Mouse (Mus musculus): ENCODE measurements around the gene Atp2b2. TPM values are rescaled to one million over a fixed set of nuclear protein-coding genes. Genes with fewer than 3 reads are reported as not detected.

The Atp2b2 gene
- polyA plus RNA-seq, 1 experiment, result 0.20 TPM

DNA sequence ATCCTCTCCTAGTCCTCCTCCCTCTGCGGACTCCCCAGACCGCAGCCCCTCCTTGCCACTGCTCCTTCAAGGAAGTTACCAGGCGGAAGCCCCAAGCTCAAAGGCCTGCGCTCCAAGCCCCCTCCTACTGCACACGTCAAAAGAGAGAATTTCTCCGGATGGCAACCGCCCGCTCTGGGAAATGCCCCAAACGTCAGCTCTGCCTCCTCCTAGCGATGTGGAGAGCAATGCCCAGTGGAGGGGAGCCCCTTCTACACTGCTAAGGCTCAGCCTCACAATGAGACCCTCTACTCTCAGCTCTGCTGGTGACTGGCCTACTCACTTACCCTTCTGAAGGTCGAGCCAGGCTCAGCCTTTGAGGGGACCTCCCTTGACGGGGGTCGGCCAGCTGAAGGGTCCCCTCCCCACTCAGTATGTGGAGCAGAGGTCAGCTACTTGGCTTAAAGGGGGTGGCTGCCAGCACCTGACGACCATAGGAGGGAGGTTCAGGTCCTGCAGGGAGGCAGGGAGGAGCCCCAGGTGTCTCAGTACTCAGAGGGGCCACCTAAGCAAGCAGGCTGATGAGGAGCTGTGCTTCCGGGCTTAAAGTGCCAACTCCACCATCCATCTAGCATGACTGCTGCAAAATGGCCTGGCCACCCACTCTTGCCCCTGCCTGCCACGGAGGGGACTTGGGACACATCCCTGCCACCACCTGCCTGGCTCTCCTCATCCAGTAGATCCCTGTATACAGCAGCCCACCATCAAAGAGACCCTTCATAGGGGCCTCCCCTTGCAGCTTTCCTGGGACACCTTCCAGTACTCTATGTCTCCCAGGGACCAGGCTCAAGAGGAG lies 152.2 kb downstream of the Atp2b2 start:
- no peak for DNase-seq (ENCODE audit: low read depth)

DNA sequence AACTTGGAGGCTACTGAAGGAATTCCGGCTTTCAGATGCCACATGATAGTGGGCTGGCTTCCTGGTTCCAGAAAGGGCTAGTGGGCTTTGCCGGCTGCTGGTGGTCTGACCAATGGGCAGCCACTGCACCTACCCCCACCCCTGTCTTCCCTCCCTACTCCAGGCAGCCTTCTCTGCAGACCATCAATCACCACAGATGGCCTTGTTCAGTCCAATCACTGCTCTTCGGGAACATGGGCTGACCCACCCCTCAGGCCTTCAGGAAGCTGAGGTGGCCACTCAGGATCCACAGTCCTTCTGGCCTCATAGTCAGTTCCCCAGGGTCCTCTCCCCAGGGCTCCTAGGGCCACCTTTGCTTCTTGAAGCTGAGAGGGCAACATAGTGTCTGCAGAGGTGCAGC lies 153.2 kb downstream of the Atp2b2 start:
- DNase-seq (ENCODE audit: low read depth), result no peak

DNA sequence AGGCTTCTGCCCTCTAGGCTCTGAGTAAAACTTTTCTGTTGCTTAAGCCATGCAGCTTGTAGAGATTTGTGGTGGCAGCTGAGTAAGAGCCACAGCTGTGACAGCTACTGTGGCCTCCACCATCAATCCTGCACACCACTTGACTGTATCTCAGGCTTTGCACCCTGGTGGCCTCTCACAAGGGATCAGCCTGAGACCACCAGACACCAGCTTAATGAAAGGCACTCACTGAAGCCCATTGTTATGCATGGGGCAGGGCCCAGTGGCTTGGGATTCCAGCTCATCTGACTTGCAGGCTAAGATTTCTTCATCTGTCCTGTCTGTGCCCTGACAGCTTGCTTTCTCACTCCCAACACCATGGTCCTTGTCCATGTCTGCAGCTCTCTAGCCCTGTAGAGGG lies 155.5 kb downstream of the Atp2b2 start:
- DNase-seq (ENCODE audit: low read depth), result no peak

DNA sequence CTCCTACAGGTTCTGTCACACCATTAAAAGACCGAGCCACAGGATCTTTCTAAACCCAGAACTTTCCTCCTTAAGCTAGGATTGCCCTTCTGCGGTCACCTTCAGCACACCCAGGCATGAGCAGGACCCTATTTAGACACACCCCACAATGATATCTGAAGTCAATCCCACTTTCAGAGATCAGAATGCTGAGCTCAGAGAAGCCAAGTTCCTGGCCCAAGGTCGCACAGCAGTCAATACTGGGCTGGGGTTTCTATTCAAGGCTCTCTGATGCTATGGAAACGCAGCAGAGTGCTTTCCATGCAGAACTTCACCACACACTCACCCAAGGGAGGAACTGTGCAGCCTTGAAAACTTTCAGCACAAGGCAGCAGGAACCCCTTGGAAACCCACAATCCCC lies 157.6 kb downstream of the Atp2b2 start:
- DNase-seq (ENCODE audit: low read depth), result no peak

DNA sequence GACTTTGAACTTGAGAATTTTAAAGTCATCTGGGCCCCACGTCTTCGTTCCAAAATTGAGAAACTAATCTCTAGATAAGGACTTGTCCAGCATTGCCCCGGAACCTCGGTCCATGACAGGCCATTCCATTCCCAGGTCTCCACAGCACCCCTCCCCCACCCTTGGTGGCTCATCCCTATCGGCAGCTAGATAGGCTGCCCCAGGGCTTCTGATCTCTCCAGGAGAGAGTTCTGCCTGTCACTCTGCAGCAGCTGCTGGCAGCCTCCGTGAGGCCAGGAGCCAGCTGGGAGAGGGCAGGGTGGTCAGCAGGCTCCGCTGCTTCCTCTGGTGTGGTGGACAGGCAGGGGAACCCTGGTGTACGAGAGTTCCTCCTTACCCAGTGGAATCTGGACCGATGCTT lies 159.2 kb downstream of the Atp2b2 start:
- DNase-seq (ENCODE audit: low read depth), result no peak

DNA sequence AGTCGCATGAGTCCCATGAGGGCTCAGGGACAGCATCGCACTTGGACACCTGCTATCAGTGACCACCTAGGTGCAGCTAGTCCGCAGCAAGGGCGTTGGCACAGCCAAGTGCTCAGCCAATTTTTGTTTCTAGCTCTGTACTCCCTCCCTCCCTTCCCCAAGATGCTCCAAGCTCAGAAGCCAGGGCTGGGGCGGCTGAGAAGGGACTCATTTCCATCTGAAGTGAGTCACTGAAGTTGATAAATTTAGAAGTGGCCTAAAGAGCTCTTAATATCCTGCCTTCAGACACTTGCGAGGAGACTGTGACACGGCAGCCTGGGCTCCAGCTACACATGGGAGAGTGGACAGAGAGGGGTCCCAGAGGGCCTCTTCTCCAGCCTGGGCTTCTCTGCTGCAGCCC lies 160.0 kb downstream of the Atp2b2 start:
- no peak for DNase-seq (ENCODE audit: low read depth)

DNA sequence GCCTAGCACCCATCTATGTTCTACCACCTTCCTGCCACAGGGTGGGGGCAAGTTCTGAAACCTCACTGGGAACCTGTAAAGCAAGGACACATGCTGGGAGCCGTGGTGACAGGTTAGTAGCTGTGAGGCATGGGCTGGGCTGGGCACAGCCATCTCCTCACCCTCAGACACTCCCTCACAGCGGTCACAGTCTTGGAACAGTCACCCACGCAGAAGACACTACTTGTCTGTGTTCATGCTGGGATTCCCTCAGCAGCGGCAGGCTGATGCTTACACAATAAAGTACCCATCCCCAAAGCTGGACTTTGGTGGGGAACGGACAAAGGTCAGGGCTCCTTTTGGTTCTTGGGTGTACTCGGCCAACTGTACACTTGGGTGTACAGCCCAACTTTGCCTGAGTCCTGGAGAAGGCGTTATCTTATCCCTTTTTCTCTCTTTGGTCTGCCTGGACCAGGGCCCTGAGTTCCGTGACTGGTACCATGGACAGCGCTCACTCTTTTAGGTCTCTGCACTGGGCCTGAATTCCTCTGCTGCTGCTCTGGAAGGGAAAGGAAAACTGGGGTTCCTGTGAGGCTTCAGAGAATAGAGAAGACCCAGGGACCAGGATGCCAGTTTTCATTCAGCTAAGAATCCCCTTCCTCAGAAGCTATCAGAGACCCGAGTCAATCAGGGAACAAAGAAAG lies 160.7 kb downstream of the Atp2b2 start:
- no peak for DNase-seq (ENCODE audit: low read depth)

DNA sequence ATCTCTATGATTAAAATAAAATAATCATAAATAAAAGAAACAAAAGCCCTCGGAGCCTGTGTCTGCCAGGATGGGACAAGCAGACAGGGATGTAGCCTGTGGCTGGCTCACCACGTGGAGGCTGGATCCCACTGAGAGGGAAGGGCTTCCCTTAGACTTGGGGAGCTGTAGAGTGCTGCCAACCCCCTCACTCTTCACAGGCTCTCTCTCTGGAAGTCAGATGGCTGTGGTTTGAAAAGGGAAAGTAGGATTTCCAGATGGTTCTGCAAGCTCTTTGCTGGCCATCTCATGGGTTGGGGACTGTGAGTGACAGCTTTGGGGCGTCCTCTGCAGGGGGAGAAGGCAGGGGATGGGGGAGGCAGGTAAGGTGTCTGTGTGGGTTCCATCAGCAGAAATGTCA lies 163.0 kb downstream of the Atp2b2 start:
- DNase-seq (ENCODE audit: low read depth), result no peak

DNA sequence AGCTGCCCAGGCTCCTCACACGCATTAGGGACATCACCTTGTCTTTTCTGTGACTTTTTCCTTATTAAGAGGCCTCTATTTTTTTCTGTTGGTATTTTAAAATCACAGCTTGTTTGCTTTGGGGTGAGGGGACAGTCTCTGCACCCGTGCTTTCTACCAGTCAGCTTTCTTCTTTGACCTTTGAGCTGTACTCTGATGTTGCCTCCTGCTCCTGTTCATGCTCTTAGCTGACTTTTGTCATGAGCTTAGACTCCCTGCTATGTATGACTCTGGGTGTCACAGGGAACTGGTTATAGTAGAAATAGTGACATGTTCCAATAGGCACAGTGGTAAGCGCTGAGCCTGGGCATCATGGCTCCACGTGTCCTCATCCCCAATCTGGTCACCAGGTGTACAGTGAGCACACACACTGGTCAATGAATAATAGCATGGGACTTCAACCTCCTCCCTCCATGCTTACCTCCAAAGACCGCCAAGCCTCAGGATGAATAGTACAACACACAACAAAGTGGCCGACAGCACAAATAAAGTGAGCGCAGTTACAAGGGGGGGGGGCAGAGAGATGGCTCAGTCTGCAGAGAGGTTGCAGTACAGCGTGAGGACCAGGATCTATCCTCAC lies 163.8 kb downstream of the Atp2b2 start:
- DNase-seq (ENCODE audit: low read depth), result no peak

DNA sequence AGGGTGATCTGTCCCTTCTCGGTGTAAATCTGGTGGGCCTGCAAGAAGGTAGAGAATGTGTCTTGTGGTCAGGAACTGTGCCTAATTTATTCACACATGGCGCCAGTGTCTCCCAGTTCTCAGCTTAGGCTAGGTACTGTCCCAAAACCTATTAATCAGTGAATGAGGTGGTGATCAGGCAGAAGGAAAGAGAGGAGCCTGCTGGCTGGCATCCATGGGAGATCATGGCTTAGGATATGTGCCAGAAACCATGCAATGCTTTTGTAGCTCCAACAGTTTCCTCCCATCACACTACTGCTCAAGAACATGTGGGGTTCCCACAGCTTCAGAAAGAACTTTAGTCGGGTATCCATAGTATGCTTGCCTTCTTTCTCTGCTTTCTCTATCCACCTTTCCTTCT lies 165.8 kb downstream of the Atp2b2 start:
- DNase-seq (ENCODE audit: low read depth), result no peak

DNA sequence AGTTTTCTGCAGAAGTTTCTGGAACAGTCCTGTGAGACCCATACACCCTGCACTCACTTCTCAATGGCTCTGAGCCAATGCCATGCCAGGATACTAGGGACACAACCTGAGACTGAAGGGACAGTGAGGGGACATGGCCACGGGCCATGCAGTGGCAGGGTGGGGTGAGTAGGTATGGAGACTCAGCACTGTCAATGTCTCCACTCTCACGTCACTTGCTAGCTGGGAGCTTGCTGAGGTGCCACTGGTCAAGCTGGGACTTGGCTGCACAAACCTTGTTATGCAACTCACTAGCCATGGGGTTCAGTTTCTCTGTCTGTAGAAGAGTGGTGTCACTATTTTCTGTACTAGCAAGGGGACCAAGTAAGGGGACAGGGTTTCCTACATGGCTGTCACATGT lies 167.2 kb downstream of the Atp2b2 start:
- no peak for DNase-seq (ENCODE audit: low read depth)

DNA sequence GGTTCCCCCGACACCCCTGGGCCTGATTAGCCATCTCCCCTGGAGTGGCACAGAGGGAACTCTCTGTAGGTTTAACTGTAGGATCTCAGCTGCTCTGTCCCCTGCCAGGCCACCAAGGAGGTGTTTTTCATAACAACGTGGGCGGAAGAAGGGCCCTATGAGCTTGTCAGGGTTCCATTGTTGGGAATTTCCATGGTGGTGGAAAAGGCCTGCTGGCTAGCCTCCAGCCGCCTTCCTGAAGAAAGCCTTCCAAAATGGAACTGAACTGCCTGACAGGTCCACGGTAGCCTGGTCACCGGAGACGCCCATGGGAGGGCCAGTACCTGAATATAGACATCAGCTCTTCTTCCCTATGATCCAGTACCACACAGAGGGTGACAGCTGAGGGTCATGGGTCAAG lies 169.8 kb downstream of the Atp2b2 start:
- no peak for DNase-seq (ENCODE audit: low read depth)

DNA sequence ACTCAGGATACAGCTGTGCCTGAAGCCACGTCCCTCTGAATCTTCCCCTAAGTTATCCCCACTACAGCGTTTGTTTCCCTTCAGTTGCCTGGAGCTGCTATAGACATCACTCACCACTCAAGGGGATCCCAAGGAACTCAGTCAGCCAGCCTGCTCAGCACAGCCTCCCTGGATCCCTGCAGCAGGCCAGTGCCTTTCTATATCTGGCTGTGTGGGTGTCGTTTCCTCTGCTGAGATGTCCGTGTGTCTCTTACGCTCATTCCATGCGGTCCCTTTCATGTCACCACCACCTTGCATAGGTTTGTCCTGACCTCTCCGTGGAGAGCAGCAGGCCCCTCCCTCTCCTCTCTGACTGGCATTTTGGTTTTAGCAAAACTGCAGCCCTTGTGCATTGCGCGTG lies 171.6 kb downstream of the Atp2b2 start:
- no peak for DNase-seq (ENCODE audit: low read depth)

DNA sequence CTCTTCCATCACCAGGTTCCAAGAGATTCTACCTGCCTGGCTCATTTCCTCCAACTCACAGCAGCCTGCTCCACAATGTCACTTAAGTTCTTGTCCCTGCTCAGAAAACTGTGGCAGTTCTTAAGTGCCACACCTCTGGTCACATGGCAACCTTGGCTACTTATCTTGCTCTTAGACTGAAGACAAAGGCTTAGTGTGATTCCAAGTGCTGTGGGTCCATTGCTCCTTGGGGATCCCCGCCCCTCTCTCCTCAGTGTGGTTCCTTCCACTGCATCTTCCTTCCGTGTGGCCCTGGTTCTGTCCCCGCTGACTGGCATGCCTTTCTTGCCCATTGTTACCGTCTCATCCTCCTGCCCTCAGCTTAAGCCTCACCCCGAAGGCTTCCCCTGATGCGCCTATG lies 173.9 kb downstream of the Atp2b2 start:
- DNase-seq (ENCODE audit: low read depth), result no peak

DNA sequence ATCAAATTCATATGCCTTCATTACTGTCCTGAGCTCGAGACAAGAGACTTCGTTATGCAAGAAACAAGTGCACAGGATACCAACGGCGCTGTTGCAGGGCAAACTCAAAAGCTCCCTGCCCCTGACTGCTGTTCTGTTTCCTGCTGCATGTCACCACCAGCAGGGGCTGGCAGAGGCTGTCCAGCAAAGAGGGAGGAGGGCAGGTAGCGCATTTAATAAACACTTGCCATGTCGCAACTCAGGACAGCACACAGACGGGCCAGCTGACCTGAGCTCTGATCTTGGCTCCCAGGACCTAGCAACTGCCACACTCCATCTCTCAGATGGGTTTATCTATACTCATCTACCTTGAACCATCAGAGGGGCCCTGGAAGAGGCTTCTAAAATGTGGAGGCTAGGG lies 176.7 kb downstream of the Atp2b2 start:
- no peak for DNase-seq (ENCODE audit: low read depth)

DNA sequence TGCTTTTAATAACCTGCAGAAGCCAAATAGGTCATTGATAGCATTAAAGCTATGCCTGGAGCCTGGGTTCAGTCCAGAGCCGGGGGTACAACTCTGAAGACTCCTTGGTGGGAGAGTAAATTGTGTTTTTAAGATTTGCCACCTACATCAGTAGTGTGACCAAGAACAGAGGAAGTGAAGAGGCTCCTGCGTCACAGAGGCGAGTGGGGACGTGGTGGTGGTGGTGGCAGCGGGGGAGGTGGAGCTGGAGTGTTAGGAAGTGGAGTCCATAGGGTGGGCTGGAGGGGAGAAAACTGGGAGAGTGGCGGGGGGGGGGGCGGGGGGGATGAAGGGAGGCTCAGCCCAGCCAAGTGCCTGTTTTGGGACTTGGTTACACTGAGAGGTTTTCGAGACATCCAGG lies 177.6 kb downstream of the Atp2b2 start:
- no peak for DNase-seq (ENCODE audit: low read depth)

DNA sequence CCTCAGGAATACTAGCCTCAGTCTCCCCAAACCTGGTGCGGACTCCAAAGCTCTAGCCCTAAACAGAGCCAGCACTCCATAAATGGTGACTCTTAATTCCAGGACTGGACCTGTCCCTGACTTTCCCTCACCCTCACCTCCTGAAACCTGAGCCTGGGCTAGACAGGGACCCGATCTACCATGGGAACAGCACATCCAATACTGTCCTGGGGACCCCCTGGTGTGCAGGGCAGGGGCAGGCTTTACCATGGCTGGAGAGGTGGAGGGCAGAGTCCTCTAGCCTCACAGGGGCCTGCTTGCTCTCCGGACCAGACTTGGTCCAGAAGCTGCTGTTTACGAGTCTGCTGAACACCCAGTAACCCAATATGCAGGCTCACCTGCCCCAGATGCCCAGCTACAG lies 179.5 kb downstream of the Atp2b2 start:
- DNase-seq (ENCODE audit: low read depth), result no peak

DNA sequence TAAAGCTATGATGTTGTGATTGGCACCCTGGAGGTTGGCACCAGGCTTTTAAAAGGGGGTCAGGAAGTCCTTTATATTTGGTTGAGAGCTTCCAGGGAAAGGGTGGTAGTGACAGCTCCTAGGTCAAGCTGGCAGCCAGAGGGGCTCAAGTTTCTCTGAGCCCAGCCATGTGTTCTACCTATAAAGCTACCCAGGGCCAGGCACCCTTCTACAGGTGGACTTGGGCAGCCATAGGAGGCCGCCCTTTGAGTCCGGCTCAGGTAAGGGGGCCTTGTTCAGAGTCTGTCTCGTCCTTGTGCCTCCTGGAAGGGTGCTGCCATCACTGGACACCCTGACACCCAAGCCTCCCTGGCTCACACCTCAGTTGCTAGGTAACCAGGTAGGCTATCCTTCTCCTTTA lies 180.5 kb downstream of the Atp2b2 start:
- DNase-seq (ENCODE audit: low read depth), result no peak

DNA sequence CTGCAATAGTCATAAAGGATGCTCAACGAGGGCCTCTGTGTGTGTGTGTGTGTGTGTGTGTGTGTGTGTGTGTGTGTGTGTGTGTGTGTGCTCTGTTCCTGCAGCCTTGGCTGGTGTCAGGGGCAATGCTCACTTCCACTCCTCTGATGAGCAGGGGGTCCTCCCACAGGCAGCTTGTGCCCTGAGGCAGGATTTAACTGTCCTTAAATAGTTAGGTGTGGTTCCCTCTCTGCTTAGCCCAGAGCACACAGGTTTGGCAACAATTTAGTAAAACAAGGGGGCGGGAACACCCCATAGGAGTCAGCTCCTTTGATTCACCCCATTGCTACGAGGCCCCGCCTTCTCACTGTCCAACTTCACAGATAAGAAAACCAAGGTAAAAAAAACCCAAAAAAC lies 181.0 kb downstream of the Atp2b2 start:
- DNase-seq (ENCODE audit: low read depth), result no peak

DNA sequence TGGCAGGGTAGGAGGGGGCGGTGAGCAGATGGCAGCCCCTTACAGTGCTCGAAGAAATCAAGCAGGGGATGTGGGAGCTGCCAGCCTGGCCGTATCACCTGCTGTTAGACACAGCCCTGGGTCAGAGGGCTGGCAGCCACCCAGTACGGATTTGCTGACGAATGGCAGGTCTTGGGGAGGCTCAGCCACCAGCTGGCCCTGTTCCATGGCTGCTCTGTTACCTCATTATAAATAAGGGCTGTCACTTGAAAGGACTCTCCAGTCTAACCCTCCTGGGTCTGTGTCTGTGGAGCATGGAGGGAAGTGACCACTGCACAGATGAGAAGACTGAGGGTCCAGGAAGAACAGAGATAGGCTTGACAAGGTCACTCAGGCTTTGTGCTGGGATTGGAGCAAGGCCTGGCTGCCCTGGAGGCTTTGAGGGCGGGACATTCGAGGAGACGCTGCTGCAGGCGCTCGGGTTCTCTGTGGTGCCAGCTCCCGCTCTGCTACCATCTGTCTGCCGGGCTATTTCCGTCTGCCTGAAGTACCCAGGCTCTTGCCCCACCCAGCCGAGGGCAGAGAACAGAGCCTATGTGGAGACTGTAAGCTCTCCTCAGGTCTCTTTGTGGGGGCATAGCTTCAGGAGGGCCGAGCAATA lies 181.6 kb downstream of the Atp2b2 start:
- DNase-seq (ENCODE audit: low read depth), result no peak

DNA sequence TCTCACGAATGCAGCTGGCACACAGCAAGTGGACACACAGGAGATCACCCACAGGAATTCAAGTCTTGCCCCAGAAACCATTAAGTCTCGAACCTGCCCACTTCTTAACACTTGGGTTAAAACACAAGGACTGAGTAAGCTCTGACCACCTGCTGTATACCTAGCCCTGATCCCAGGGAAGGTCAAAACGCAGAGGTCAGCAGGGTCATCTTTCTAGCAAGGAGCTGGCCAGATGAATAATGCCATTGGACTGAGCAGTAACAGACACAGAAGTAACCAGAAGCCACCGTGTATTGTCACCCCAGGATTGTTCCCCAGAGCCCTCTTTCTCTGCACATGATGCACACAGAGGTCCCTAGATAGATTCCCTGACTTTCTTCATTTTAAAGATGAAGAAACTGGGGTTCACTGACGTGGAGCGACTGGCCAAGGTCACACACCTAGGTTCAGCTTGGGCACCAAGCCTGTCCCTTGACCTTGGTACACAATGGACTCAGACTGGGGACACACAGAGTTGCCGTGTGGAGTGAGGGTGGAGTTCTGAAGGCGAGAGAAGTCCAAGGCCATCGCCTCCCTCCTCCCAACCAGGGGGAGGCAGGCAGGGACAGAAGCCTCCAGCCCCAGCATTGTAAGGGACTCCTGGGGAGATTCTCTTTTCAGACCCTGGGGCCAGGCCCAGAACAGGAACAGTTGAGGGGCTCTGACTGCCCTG lies 182.2 kb downstream of the Atp2b2 start:
- DNase-seq (ENCODE audit: low read depth), result no peak

DNA sequence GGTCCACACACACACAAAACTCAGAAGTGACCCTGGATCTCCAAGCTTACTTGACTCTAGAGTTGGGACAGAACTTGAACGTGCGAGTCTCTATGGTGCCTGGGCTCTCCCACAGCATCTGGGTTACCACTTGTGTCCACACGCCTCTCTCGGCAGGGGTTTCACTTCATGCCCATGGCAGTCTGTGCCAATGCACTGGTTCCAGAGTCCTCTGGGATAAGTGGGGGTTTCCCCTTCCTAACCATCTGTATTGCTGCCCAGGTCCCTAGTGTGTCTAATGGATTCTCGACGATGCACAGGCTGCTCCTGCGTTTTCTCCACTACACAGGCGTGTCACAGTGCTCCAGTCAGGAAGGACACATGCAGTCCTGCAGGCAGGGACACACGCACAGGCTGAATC lies 184.1 kb downstream of the Atp2b2 start:
- no peak for DNase-seq (ENCODE audit: low read depth)
